Mouse (Mus musculus) megakaryocyte, adult 5-6 weeks (primary cell): Measurements from ENCODE around the gene Zfp981. TPM values are rescaled to one million over a fixed set of nuclear protein-coding genes. Genes with fewer than 3 reads are reported as not detected.

Experiments
- total RNA-seq, 2 experiments: library from RNA; stranded (forward) in 1 of 2; stranded (reverse) in 1 of 2; fragments of 153-499, 151-499 nt in 1 of 2; fragments of 221-1000, 200-1000 nt in 1 of 2; gene quantifications; 2 replicates each; pipeline versions ENCODE4 v1.2.3 to v1.2.4; 2015 to 2017

Gene Zfp981
- total RNA-seq, 2 experiments from 2014 or later: not detected

Other genes starting within 250 kb of the Zfp981 start
- 20.0 and 23.3 TPM in 2 replicates for gene Zfp992, start 53.0 kb upstream of the Zfp981 start, total RNA-seq (2015)
- gene Zfp992, start 53.0 kb upstream of the Zfp981 start, total RNA-seq (2017): 8.9 and 11.4 TPM in 2 replicates
- 61.2 and 72.5 TPM in 2 replicates for gene Zfp993, start 108.9 kb downstream of the Zfp981 start, total RNA-seq (2015)
- 20.3 and 20.6 TPM in 2 replicates for gene Zfp993, start 108.9 kb downstream of the Zfp981 start, total RNA-seq (2017)